18 mouse cellular contexts compared by ENCODE assay signal in the genomic region with DNA sequence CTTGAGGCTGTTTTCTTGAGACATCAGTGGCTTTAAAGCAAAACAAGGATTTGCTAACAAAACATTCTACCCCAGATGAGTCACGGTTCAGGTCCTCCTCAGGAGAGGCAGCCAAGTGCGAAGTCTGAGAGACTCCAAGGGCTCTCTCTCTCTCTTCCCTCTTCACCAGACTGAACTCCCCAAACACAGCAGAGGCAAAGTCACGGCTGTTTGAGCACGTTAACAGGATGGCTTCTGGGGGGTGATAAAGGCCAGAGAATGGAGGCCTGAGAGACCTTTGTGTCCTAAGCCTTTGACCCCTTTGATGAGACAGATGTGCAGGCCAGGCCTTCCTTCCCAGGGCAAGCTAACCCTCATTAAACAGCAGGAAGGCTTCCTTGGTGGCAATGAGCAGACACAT.
DNase-seq lines count a peak whose midpoint lies in the region; ATAC-seq and TF ChIP-seq lines count a peak whose summit lies in the region.
"Had no signal": no experiment of that assay in that cellular context is flagged by ENCODE, and none has a peak within 500 bp of the region (broad histone marks: within the 10 kb centered on the region; RNA-seq: fewer than 3 reads in every experiment).

No protein-coding gene starts in this region.

- 7% methylated on average over 4 of the region's 4 CpGs for WGBS in midbrain, embryonic 11.5 days
- WGBS in midbrain, embryonic 13.5 days, result 4% methylated on average over 4 of the region's 4 CpGs
- WGBS in kidney, postnatal 0 days, result 5% methylated on average over 4 of the region's 4 CpGs

- no peak overlapping the region for H3K4me2 ChIP-seq in midbrain, embryonic 11.5 days
- no peak overlapping the region for H3K4me2 ChIP-seq in midbrain, embryonic 13.5 days (replicated peaks)
- no peak overlapping the region for H3K4me2 ChIP-seq in kidney, postnatal 0 days (ENCODE audit: low read length)
- H3K4me2 ChIP-seq: forebrain, embryonic 15.5 days; heart, embryonic 11.5 days; hindbrain, embryonic 15.5 days had no signal

- peaks cover 2% of the 10 kb centered on the region for H3K4me1 ChIP-seq in midbrain, embryonic 11.5 days (ENCODE audit: control insufficient read depth, insufficient read depth, low read length)
- H3K4me1 ChIP-seq in midbrain, embryonic 13.5 days (replicated peaks), result peaks cover 13% of the 10 kb centered on the region
- peaks cover 4% of the 10 kb centered on the region; the same call in 1 of the 2 replicates for H3K4me1 ChIP-seq in kidney, postnatal 0 days (replicated peaks; ENCODE audit: insufficient read depth, low read length)
- H3K4me1 ChIP-seq: megakaryocyte, embryonic 14.5 days had no signal

- H3K9me3 ChIP-seq in midbrain, embryonic 11.5 days (ENCODE audit: control insufficient read depth, low read length), result no peaks in the 10 kb centered on the region
- no peaks in the 10 kb centered on the region for H3K9me3 ChIP-seq in midbrain, embryonic 13.5 days
- no peaks in the 10 kb centered on the region for H3K9me3 ChIP-seq in kidney, postnatal 0 days (replicated peaks; ENCODE audit: low read length)
- H3K9me3 ChIP-seq: forebrain, embryonic 15.5 days; hindbrain, embryonic 15.5 days; megakaryocyte, embryonic 14.5 days had no signal

- no peak overlapping the region for H3K9ac ChIP-seq in midbrain, embryonic 11.5 days (ENCODE audit: low read length)
- H3K9ac ChIP-seq in midbrain, embryonic 13.5 days (replicated peaks), result no peak overlapping the region
- H3K9ac ChIP-seq in kidney, postnatal 0 days (ENCODE audit: low read depth, low read length), result no peak overlapping the region
- H3K9ac ChIP-seq: forebrain, embryonic 15.5 days; hindbrain, embryonic 15.5 days had no signal

- no peak for DNase-seq in midbrain, embryonic 11.5 days (ENCODE audit: low spot score, missing footprints)
- peak; percentile 43 for DNase-seq in kidney, adult 11 months
- DNase-seq in kidney, postnatal 0 days (ENCODE audit: low spot score), result peak; percentile 65
- DNase-seq in mesoderm, embryonic 11.5 days (ENCODE audit: low read depth, low spot score), result peak; percentile 39
- DNase-seq in urinary bladder, adult 18-20 months (ENCODE audit: low spot score in 2 of 2), result no peak
- no peak for DNase-seq in cerebellum, postnatal 25 days
- DNase-seq: B cell, adult 2 months; heart, postnatal 36 days; layer of hippocampus, adult 9-11 months; lung, postnatal 14 days; thymus, adult 18-20 months had no signal

- H3K27me3 ChIP-seq in midbrain, embryonic 11.5 days (ENCODE audit: control insufficient read depth, insufficient read depth, low read length), result peaks cover 13% of the 10 kb centered on the region
- peaks cover 77% of the 10 kb centered on the region for H3K27me3 ChIP-seq in midbrain, embryonic 13.5 days
- no peaks in the 10 kb centered on the region for H3K27me3 ChIP-seq in kidney, postnatal 0 days (ENCODE audit: insufficient read depth, low read length)
- H3K27me3 ChIP-seq: megakaryocyte, embryonic 14.5 days had no signal

- TF ChIP-seq CTCF in kidney, postnatal 0 days (IDR thresholded peaks at IDR 0.05; ENCODE audit: low read depth), result no peak

- H3K4me3 ChIP-seq in midbrain, embryonic 11.5 days (ENCODE audit: low read depth, low read length), result no peak overlapping the region
- H3K4me3 ChIP-seq in midbrain, embryonic 13.5 days (replicated peaks), result no peak overlapping the region
- no peak overlapping the region for H3K4me3 ChIP-seq in kidney, postnatal 0 days (replicated peaks; ENCODE audit: low read depth, low read length)
- H3K4me3 ChIP-seq: forebrain, embryonic 15.5 days; hindbrain, embryonic 15.5 days; megakaryocyte, embryonic 14.5 days had no signal

- H3K27ac ChIP-seq in midbrain, embryonic 11.5 days (ENCODE audit: low read depth, low read length), result no peak overlapping the region
- no peak overlapping the region for H3K27ac ChIP-seq in midbrain, embryonic 13.5 days
- H3K27ac ChIP-seq in kidney, postnatal 0 days, result no peak overlapping the region
- H3K27ac ChIP-seq: forebrain, embryonic 15.5 days; hindbrain, embryonic 15.5 days had no signal

- no peaks in the 10 kb centered on the region for H3K36me3 ChIP-seq in midbrain, embryonic 11.5 days (ENCODE audit: control insufficient read depth, insufficient read depth, low read length)
- H3K36me3 ChIP-seq in midbrain, embryonic 13.5 days, result no peaks in the 10 kb centered on the region
- H3K36me3 ChIP-seq in kidney, postnatal 0 days (ENCODE audit: insufficient read depth, low read length), result no peaks in the 10 kb centered on the region
- H3K36me3 ChIP-seq: forebrain, embryonic 15.5 days; hindbrain, embryonic 15.5 days had no signal

- ATAC-seq in midbrain, embryonic 11.5 days (ENCODE audit: low FRiP score), result 0 out of 2 replicates have a peak, but pooled peaks have one; percentile 40
- ATAC-seq in midbrain, embryonic 13.5 days, result no peak
- peak; percentile 85 for ATAC-seq in kidney, postnatal 0 days (replicated peaks; ENCODE audit: low FRiP score, low read depth)
- ATAC-seq in frontal cortex, adult (ENCODE audit: low TSS enrichment), result no peak
- ATAC-seq: forebrain, embryonic 15.5 days; intestine, embryonic 16.5 days had no signal

Comparison
In these comparisons a context has a peak if more than half of its experiments do, and no peak if none do; other contexts are left out.
1. ATAC-seq: peak in midbrain, embryonic 11.5 days (single experiment) and kidney, postnatal 0 days (single experiment); none in midbrain, embryonic 13.5 days (single experiment) and frontal cortex, adult (single experiment).
2. DNase-seq: peak in kidney, adult 11 months (single experiment), kidney, postnatal 0 days (single experiment) and mesoderm, embryonic 11.5 days (single experiment); none in midbrain, embryonic 11.5 days (single experiment), urinary bladder, adult 18-20 months (0 of 2) and cerebellum, postnatal 25 days (0 of 2).